Mouse (Mus musculus) heart, embryonic 11.5 days (tissue): ENCODE measurements around the gene Duxf3. TPM values are rescaled to one million over a fixed set of nuclear protein-coding genes. Genes with fewer than 3 reads are reported as not detected.

Experiments
- ATAC-seq: fragments of 200-750 bp; cut with Nextera tagmentation; replicated peaks from 2 replicates; pipeline ENCODE4 v1.8.0; 2017; ENCODE audit warnings: moderate library complexity; ENCODE audit not compliant: insufficient number of reproducible peaks, low FRiP score, low TSS enrichment
- H3K27ac ChIP-seq: fragments of 300-500 bp; sonication (generic); 2 replicates; pipeline ENCODE4 v1.5.1; 2014; ENCODE audit warnings: mild to moderate bottlenecking, low read depth, low read length
- H3K27me3 ChIP-seq: fragments of 300-500 bp; sonication (generic); 2 replicates; pipeline ENCODE4 v1.6.1; 2014; ENCODE audit warnings: mild to moderate bottlenecking, low read length, mixed read lengths; ENCODE audit not compliant: control insufficient read depth, insufficient read depth
- H3K36me3 ChIP-seq: fragments of 300-500 bp; sonication (generic); 2 replicates; pipeline ENCODE4 v1.6.1; 2014; ENCODE audit warnings: mild to moderate bottlenecking, low read length, moderate library complexity, mixed read lengths; ENCODE audit not compliant: control insufficient read depth, insufficient read depth
- H3K4me1 ChIP-seq: fragments of 300-500 bp; sonication (generic); 2 replicates; pipeline ENCODE4 v1.6.1; 2014; ENCODE audit warnings: low read length; ENCODE audit not compliant: control insufficient read depth, insufficient read depth
- H3K4me2 ChIP-seq: fragments of 300-500 bp; sonication (generic); 2 replicates; pipeline ENCODE4 v1.6.1; 2014; ENCODE audit warnings: mild to moderate bottlenecking, moderate library complexity
- H3K4me3 ChIP-seq: fragments of 300-500 bp; sonication (generic); 2 replicates; pipeline ENCODE4 v1.5.1; 2014; ENCODE audit warnings: low read depth, low read length
- H3K9ac ChIP-seq: fragments of 300-500 bp; sonication (generic); 2 replicates; pipeline ENCODE4 v1.6.1; 2014; ENCODE audit warnings: mild to moderate bottlenecking, low read depth, low read length, moderate library complexity
- H3K9me3 ChIP-seq: fragments of 300-500 bp; sonication (generic); replicated peaks from 2 replicates; pipeline ENCODE4 v1.6.1; 2016; ENCODE audit warnings: low read length; ENCODE audit not compliant: control insufficient read depth
- WGBS: fragments of 180-500 bp; shearing (Covaris S2); extraction: QIAGEN DNeasy Blood & Tissue Kit; methylation state at CpG from one replicate; pipeline ENCODE4 v1.1.7; 2014; ENCODE audit not compliant: insufficient replicate concordance; 5-methylcytosine and 5-hydroxymethylcytosine counted together
- polyA plus RNA-seq: library from polyadenylated mRNA; unstranded; fragments of >200 nt; fragmentation: Nextera tagmentation; extraction: Ambion mirVana; gene quantifications from 2 replicates; pipeline ENCODE4 v1.2.1, GENCODE M21; 2014

Gene Duxf3
- polyA plus RNA-seq, 1 experiment from 2014 or later = not detected

GRCm38 (mm10) chr10:58214934-58215333 is 17.5 kb downstream of the Duxf3 start:
- WGBS = 77% methylated on average over 5 of the region's 5 CpGs

GRCm38 (mm10) chr10:58214497-58214896 is 18.0 kb downstream of the Duxf3 start:
- Histone ChIP-seq H3K27ac (no peak overlapping the region), H3K4me1 (no peaks in the 10 kb centered on the region), H3K27me3 (no peaks in the 10 kb centered on the region), H3K9ac (no peak overlapping the region), H3K36me3 (no peaks in the 10 kb centered on the region), H3K4me2 (no peak overlapping the region), H3K4me3 (no peak overlapping the region), H3K9me3 (peaks cover 6% of the 10 kb centered on the region; the same call in 1 of the 2 replicates)
- ATAC-seq = no peak

More at GRCm38 (mm10) chr10:58214934-58215333, 17.5 kb downstream of the Duxf3 start:
- H3K4me1 ChIP-seq = no peaks in the 10 kb centered on the region
- no peak for ATAC-seq
- peaks cover 3% of the 10 kb centered on the region; the same call in 1 of the 2 replicates for H3K9me3 ChIP-seq
- no peak overlapping the region for H3K27ac ChIP-seq
- H3K36me3 ChIP-seq = no peaks in the 10 kb centered on the region
- no peaks in the 10 kb centered on the region for H3K27me3 ChIP-seq
- no peak overlapping the region for H3K4me2 ChIP-seq
- H3K9ac ChIP-seq = no peak overlapping the region
- H3K4me3 ChIP-seq = no peak overlapping the region

GRCm38 (mm10) chr10:58212230-58212629 is 20.2 kb downstream of the Duxf3 start:
- ATAC-seq = no peak
- 66% methylated on average over 7 of the region's 7 CpGs for WGBS
- H3K36me3 ChIP-seq = no peaks in the 10 kb centered on the region
- no peak overlapping the region for H3K4me3 ChIP-seq
- H3K27ac ChIP-seq = no peak overlapping the region
- H3K9ac ChIP-seq = no peak overlapping the region
- H3K27me3 ChIP-seq = no peaks in the 10 kb centered on the region
- peaks cover 6% of the 10 kb centered on the region; the same call in 1 of the 2 replicates for H3K9me3 ChIP-seq
- H3K4me2 ChIP-seq = no peak overlapping the region
- no peaks in the 10 kb centered on the region for H3K4me1 ChIP-seq

- H3K36me3 ChIP-seq = no peaks in the 10 kb centered on the region
- H3K27ac ChIP-seq = no peak overlapping the region
- no peak for ATAC-seq
- H3K9ac ChIP-seq = no peak overlapping the region
- no peaks in the 10 kb centered on the region for H3K27me3 ChIP-seq
- no peaks in the 10 kb centered on the region for H3K4me1 ChIP-seq
- 85% methylated on average over 2 of the region's 2 CpGs for WGBS
- H3K4me2 ChIP-seq = no peak overlapping the region
- H3K4me3 ChIP-seq = no peak overlapping the region
- H3K9me3 ChIP-seq = peaks cover 8% of the 10 kb centered on the region; the same call in 1 of the 2 replicates
Observed at GRCm38 (mm10) chr10:58211213-58211612, 21.3 kb downstream of the Duxf3 start.

- WGBS = 58% methylated on average over 1 of the region's 1 CpGs
- H3K9ac ChIP-seq = no peak overlapping the region
- no peaks in the 10 kb centered on the region for H3K36me3 ChIP-seq
- H3K27ac ChIP-seq = no peak overlapping the region
- H3K4me3 ChIP-seq = no peak overlapping the region
- H3K27me3 ChIP-seq = no peaks in the 10 kb centered on the region
- peaks cover 12% of the 10 kb centered on the region for H3K9me3 ChIP-seq
- H3K4me2 ChIP-seq = no peak overlapping the region
- no peaks in the 10 kb centered on the region for H3K4me1 ChIP-seq
- no peak for ATAC-seq
Observed at GRCm38 (mm10) chr10:58210514-58210913, 22.0 kb downstream of the Duxf3 start.

- H3K27ac ChIP-seq = no peak overlapping the region
- H3K27me3 ChIP-seq = no peaks in the 10 kb centered on the region
- no peaks in the 10 kb centered on the region for H3K36me3 ChIP-seq
- no peaks in the 10 kb centered on the region for H3K4me1 ChIP-seq
- H3K4me2 ChIP-seq = no peak overlapping the region
- H3K4me3 ChIP-seq = no peak overlapping the region
- H3K9ac ChIP-seq = no peak overlapping the region
- 66% methylated on average over 2 of the region's 2 CpGs for WGBS
- H3K9me3 ChIP-seq = peaks cover 12% of the 10 kb centered on the region
- no peak for ATAC-seq
Observed at GRCm38 (mm10) chr10:58209710-58210467, 22.6 kb downstream of the Duxf3 start.

- Histone ChIP-seq H3K9me3 (peaks cover 9% of the 10 kb centered on the region), H3K4me3 (no peak overlapping the region), H3K36me3 (no peaks in the 10 kb centered on the region), H3K27me3 (no peaks in the 10 kb centered on the region), H3K4me1 (no peaks in the 10 kb centered on the region), H3K27ac (no peak overlapping the region), H3K9ac (no peak overlapping the region), H3K4me2 (no peak overlapping the region)
- ATAC-seq = no peak
- 77% methylated on average over 4 of the region's 4 CpGs for WGBS
Observed at GRCm38 (mm10) chr10:58206639-58207404, 25.7 kb downstream of the Duxf3 start.

- no peak overlapping the region for H3K4me3 ChIP-seq
- no peaks in the 10 kb centered on the region for H3K36me3 ChIP-seq
- no peaks in the 10 kb centered on the region for H3K4me1 ChIP-seq
- H3K4me2 ChIP-seq = no peak overlapping the region
- no peak overlapping the region for H3K9ac ChIP-seq
- H3K27me3 ChIP-seq = no peaks in the 10 kb centered on the region
- H3K27ac ChIP-seq = no peak overlapping the region
- no peak for ATAC-seq
- peaks cover 9% of the 10 kb centered on the region for H3K9me3 ChIP-seq
- WGBS = 40% methylated on average over 1 of the region's 1 CpGs
Observed at GRCm38 (mm10) chr10:58205986-58206385, 26.5 kb downstream of the Duxf3 start.
